Mouse (Mus musculus): Measurements from ENCODE around the gene Idh1. TPM values are rescaled to one million over a fixed set of nuclear protein-coding genes. Genes with fewer than 3 reads are reported as not detected.
"Not testable (repeated sequence)": the region's sequence is repeated elsewhere in the genome, so short reads cannot be mapped to it uniquely, and the experiment has no call there.

The Idh1 gene
- total and polyA plus RNA-seq, 3 experiments = 19.3 to 26.7 TPM; not detected in 1

DNA sequence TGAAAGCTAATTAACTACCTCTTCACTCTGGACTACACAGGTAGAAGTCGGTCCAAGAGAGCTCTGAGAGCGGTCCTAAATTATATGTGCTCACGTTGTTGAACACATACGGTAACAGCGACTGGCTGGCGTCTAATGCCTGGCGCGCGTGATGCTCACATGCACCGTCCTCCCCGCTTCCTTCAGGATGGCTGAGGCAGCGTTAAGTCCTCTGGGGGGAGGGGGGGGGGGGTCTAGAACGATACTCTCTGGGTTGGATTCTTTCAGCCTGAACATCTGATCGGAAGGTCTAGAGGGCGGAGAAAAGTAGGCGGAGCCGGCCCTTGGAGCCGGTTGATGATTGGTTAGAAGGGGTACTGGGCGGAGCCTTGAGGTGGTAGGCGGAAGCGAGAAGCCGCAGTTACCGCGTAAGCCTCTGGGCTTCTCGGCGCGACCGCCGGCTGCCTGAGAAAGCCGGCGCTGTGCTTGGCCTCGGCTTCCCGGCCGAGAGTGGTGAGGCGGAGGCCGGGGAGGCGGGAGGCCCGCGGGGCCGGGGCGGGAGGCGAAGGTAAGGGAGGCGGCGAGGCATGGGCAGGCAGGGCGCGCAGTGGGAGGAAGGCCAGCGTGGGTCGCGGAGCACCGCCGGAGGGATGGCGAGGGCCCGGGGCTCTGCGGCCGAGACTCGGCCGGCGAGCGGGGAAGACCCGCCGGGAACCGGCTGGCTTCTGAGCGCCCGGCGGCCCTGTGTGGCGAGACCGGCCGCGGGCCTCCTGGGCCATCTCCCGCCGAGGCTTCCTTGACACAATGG lies at the start of gene Idh1, which contains the start of gene Pikfyve (continued):
- TF ChIP-seq TAL1 (IDR thresholded peaks at IDR 0.05; ENCODE audit: low read length) (no peak), TCF12 (IDR thresholded peaks at IDR 0.05; ENCODE audit: low read depth, low read length) (peak; percentile 58; the same call in 1 of the 2 replicates), MYB (IDR thresholded peaks at IDR 0.05; ENCODE audit: low read depth, low read length) (no peak), HCFC1 (IDR thresholded peaks at IDR 0.05; ENCODE audit: low read depth, low read length) (peak; percentile 90)

GRCm38 (mm10) chr1:65230566-65230965 lies 44.3 kb upstream of the Idh1 start:
- H3K27me3 ChIP-seq (ENCODE audit: control insufficient read depth in 1 of 2, insufficient read depth in 2 of 2, low read length in 2 of 2) = no peaks in the 10 kb centered on the region
- no peaks in the 10 kb centered on the region for H3K9me3 ChIP-seq (replicated peaks; ENCODE audit: insufficient read depth, low read length)
- H3K27ac ChIP-seq (ENCODE audit: control insufficient read depth, low read depth, low read length) = no peak overlapping the region
- no peak for DNase-seq (ENCODE audit: low read depth, low spot score)
- no peak overlapping the region for H3K4me3 ChIP-seq (ENCODE audit: control insufficient read depth in 1 of 2, insufficient read depth in 1 of 2, low read depth in 2 of 2, low read length in 2 of 2)
- TF ChIP-seq ZNF384 (IDR thresholded peaks at IDR 0.05; ENCODE audit: low read depth, low read length) (no peak), ETS1 (IDR thresholded peaks at IDR 0.05; ENCODE audit: low read depth, low read length) (no peak), NELFE (IDR thresholded peaks at IDR 0.05; ENCODE audit: low read depth, low read length) (no peak), CHD1 (IDR thresholded peaks at IDR 0.05; ENCODE audit: low read depth, low read length) (no peak), CTCF (IDR thresholded peaks at IDR 0.05 in 2 of 3, conservative IDR thresholded peaks at IDR 0.05 in 1 of 3; ENCODE audit: control insufficient read depth in 1 of 3, insufficient read depth in 1 of 3, low read depth in 2 of 3, low read length in 3 of 3, poor library complexity in 1 of 3, severe bottlenecking in 1 of 3) (no peak), UBTF (IDR thresholded peaks at IDR 0.05; ENCODE audit: borderline replicate concordance, insufficient read depth, low read depth, low read length) (no peak), MXI1 (IDR thresholded peaks at IDR 0.05; ENCODE audit: low read depth, low read length) (no peak), RCOR1 (IDR thresholded peaks at IDR 0.05; ENCODE audit: low read depth, low read length) (no peak), ELF1 (IDR thresholded peaks at IDR 0.05; ENCODE audit: low read depth, low read length) (no peak), POLR2AphosphoS2 (IDR thresholded peaks at IDR 0.05; ENCODE audit: low read length) (no peak), USF1 (IDR thresholded peaks at IDR 0.05; ENCODE audit: low read depth, low read length) (no peak), ZKSCAN1 (IDR thresholded peaks at IDR 0.05; ENCODE audit: low read depth, low read length) (no peak), POLR2AphosphoS5 (IDR thresholded peaks at IDR 0.05; ENCODE audit: borderline replicate concordance, low read depth, low read length) (no peak), MAZ (IDR thresholded peaks at IDR 0.05; ENCODE audit: low read depth, low read length) (no peak), POLR2A (IDR thresholded peaks at IDR 0.05; ENCODE audit: control insufficient read depth in 1 of 2, insufficient read depth in 1 of 2, low read depth in 1 of 2, low read length in 2 of 2, poor library complexity in 1 of 2) (no peak)
- H3K36me3 ChIP-seq (ENCODE audit: control insufficient read depth in 1 of 2, insufficient read depth in 2 of 2, low read length in 2 of 2) = peaks cover 0 to 10% of the 10 kb centered on the region in 2 experiments; a peak in 2 of 4 replicates
- H3K4me1 ChIP-seq (ENCODE audit: control insufficient read depth in 1 of 2, insufficient read depth in 2 of 2, low read length in 2 of 2) = no peaks in the 10 kb centered on the region
- no peaks in the 10 kb centered on the region for H3K79me2 ChIP-seq (ENCODE audit: control insufficient read depth, insufficient read depth, low read length, poor library complexity)
- no peak overlapping the region for H3K9ac ChIP-seq (ENCODE audit: control insufficient read depth, low read depth, low read length, poor library complexity, severe bottlenecking)

DNA sequence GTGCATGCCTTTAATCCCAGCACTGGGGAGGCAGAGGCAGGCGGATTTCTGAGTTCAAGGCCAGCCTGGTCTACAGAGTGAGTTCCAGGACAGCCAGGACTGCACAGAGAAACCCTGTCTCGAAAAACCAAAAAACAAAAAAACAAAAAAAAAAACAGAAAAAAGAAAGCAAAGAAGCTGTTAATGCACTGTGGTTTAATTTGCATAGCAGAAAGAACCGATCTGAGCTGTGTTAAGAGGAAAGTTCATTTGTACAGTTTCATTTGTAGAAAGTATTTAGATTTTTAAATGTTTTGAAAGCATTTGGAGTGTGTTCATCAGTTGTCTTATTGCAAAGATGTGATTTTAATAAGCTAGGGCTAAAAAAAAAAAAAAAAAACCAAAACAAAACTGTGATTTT lies 43.5 kb upstream of the Idh1 start:
- not testable (repeated sequence) for H3K9ac ChIP-seq (ENCODE audit: control insufficient read depth, low read depth, low read length, poor library complexity, severe bottlenecking); H3K27ac ChIP-seq (ENCODE audit: control insufficient read depth, low read depth, low read length); H3K79me2 ChIP-seq (ENCODE audit: control insufficient read depth, insufficient read depth, low read length, poor library complexity); H3K9me3 ChIP-seq (replicated peaks; ENCODE audit: insufficient read depth, low read length); H3K27me3 ChIP-seq (ENCODE audit: control insufficient read depth in 1 of 2, insufficient read depth in 2 of 2, low read length in 2 of 2); DNase-seq (ENCODE audit: low read depth, low spot score); H3K4me1 ChIP-seq (ENCODE audit: control insufficient read depth in 1 of 2, insufficient read depth in 2 of 2, low read length in 2 of 2); H3K4me3 ChIP-seq (ENCODE audit: control insufficient read depth in 1 of 2, insufficient read depth in 1 of 2, low read depth in 2 of 2, low read length in 2 of 2)
- peaks cover 0 to 13% of the 10 kb centered on the region in 2 experiments; a peak in 2 of 4 replicates for H3K36me3 ChIP-seq (ENCODE audit: control insufficient read depth in 1 of 2, insufficient read depth in 2 of 2, low read length in 2 of 2)
